Mouse (Mus musculus) thymus, postnatal 0 days (tissue): Measurements from ENCODE around the gene Slc17a2. TPM values are rescaled to one million over a fixed set of nuclear protein-coding genes. Genes with fewer than 3 reads are reported as not detected.

Experiments used
- DNase-seq: peaks from one replicate; pipeline ENCODE4 v3.0.0-alpha.2; 2015; ENCODE audit warnings: low spot score
- polyA plus RNA-seq: library from polyadenylated mRNA; unstranded; fragments of >200 nt; fragmentation: Nextera tagmentation; extraction: Ambion mirVana; gene quantifications from 2 replicates; pipeline ENCODE4 v1.2.1, GENCODE M21; 2015

Gene Slc17a2
- polyA plus RNA-seq, 1 experiment from 2014 or later: not detected

DNA sequence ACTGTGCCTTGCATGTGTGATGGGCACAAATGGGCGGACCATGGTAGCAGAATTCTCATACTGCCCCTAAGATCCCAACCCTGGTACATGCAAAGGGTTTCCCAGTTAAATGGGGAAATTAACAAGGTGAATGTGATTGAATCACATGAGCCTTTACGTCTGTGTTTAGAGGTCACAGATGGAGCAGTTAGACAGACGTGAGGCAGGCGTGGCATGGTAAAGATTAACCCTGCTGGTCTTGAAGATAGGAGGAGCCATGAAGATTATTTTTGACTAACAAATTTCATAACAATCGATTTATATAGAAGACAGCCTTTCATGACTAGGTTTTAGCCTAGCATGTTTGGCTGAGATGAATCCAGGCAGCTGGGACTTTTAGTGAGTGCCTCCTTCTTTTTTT, 66.3 kb downstream of the Slc17a2 start:
- DNase-seq: no peak

Other genes with a start within 250 kb of the Slc17a2 start
- gene Hist1h3e, start 244.6 kb upstream of the Slc17a2 start, polyA plus RNA-seq: 16.5 and 20.8 TPM in 2 replicates
- gene Hist1h2ae, start 235.8 kb upstream of the Slc17a2 start, polyA plus RNA-seq: 198 and 214 TPM in 2 replicates
- 32.3 and 46.0 TPM in 2 replicates for gene Hist1h2bg, start 235.6 kb upstream of the Slc17a2 start, polyA plus RNA-seq
- 22.7 and 39.0 TPM in 2 replicates for gene Hist1h2bf, start 232.8 kb upstream of the Slc17a2 start, polyA plus RNA-seq
- gene Hist1h2ad, start 232.6 kb upstream of the Slc17a2 start, polyA plus RNA-seq: 7.2 and 11.3 TPM in 2 replicates
- gene Hist1h3d, start 231.2 kb upstream of the Slc17a2 start, polyA plus RNA-seq: 9.4 and 13.3 TPM in 2 replicates
- 273 and 292 TPM in 2 replicates for gene Hist1h4d, start 225.4 kb upstream of the Slc17a2 start, polyA plus RNA-seq
- 1.5 and 2.5 TPM in 2 replicates for gene Hist1h2be, start 185.9 kb upstream of the Slc17a2 start, polyA plus RNA-seq
- 33.4 and 35.1 TPM in 2 replicates for gene Hist1h1e, start 184.4 kb upstream of the Slc17a2 start, polyA plus RNA-seq
- gene Hist1h2ac, start 123.0 kb upstream of the Slc17a2 start, polyA plus RNA-seq: 1.6 and 2.0 TPM in 2 replicates
- 61.5 and 62.8 TPM in 2 replicates for gene Hist1h2bc, start 122.8 kb upstream of the Slc17a2 start, polyA plus RNA-seq
- gene Hist1h1t, start 111.2 kb upstream of the Slc17a2 start, polyA plus RNA-seq: not detected in 2 replicates
- gene Hist1h4c, start 108.5 kb upstream of the Slc17a2 start, polyA plus RNA-seq: 22.4 and 29.5 TPM in 2 replicates
- gene Hfe, start 96.1 kb upstream of the Slc17a2 start, polyA plus RNA-seq: 9.4 and 9.7 TPM in 2 replicates
- 37.5 and 44.7 TPM in 2 replicates for gene Hist1h1c, start 68.2 kb upstream of the Slc17a2 start, polyA plus RNA-seq
- 32.0 and 33.1 TPM in 2 replicates for gene Hist1h3c, start 61.4 kb upstream of the Slc17a2 start, polyA plus RNA-seq
- gene Hist1h2bb, start 60.3 kb upstream of the Slc17a2 start, polyA plus RNA-seq: 10.8 and 12.6 TPM in 2 replicates
- gene Hist1h2ab, start 55.9 kb upstream of the Slc17a2 start, polyA plus RNA-seq: 144 and 155 TPM in 2 replicates
- 45.8 and 78.0 TPM in 2 replicates for gene Hist1h3b, start 54.7 kb upstream of the Slc17a2 start, polyA plus RNA-seq
- 15.5 and 15.6 TPM in 2 replicates for gene Hist1h4b, start 50.0 kb upstream of the Slc17a2 start, polyA plus RNA-seq
- gene Hist1h4a, start 45.8 kb upstream of the Slc17a2 start, polyA plus RNA-seq: 1.4 and 3.5 TPM in 2 replicates
- 42.0 and 56.6 TPM in 2 replicates for gene Hist1h3a, start 44.6 kb upstream of the Slc17a2 start, polyA plus RNA-seq
- 15.8 and 27.4 TPM in 2 replicates for gene Hist1h1a, start 43.3 kb upstream of the Slc17a2 start, polyA plus RNA-seq
- gene Trim38, start 37.1 kb upstream of the Slc17a2 start, polyA plus RNA-seq: not detected in 2 replicates
- not detected in 2 replicates for gene Slc17a3, start 32.4 kb downstream of the Slc17a2 start, polyA plus RNA-seq
- 0.09 and 0.13 TPM in 2 replicates for gene Slc17a1, start 60.8 kb downstream of the Slc17a2 start, polyA plus RNA-seq
- 0.10 and 0.23 TPM in 2 replicates for gene Slc17a4, start 108.0 kb downstream of the Slc17a2 start, polyA plus RNA-seq
- gene Hist1h2ba, start 127.2 kb downstream of the Slc17a2 start, polyA plus RNA-seq: not detected in 2 replicates
- gene Hist1h2aa, start 127.5 kb downstream of the Slc17a2 start, polyA plus RNA-seq: not detected in 2 replicates
- 0.44 and 0.50 TPM in 2 replicates for gene Scgn, start 184.2 kb downstream of the Slc17a2 start, polyA plus RNA-seq